Mouse (Mus musculus): ENCODE data around the gene Aff3. TPM values are rescaled to one million over a fixed set of nuclear protein-coding genes. Genes with fewer than 3 reads are reported as not detected.
A peak's percentile ranks its signal among the peaks of the same experiment; 100 is the strongest.

The Aff3 gene
- total RNA-seq, 2 experiments from 2014 or later, result 11.4 to 14.2 TPM

DNA sequence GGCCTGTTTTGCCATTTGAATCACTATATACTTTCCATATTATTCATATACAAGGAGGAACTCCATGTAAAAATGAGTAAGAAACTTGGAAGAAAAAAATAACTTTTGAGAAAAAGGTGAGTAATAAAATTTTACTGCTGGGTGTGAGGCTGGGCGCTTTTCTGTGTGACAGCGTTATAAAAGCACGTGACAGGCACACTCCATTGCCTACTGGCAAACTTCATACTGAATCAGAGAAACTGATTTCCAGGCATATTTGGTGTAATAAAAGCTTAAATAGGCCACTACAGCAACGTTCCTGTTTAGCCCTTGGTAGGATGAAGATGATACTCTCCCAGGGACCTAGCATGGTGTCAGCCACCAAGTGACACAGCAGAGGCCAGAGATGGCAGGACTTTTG is 310.2 kb downstream of the Aff3 start:
- no peak for DNase-seq (ENCODE audit: low spot score in 2 of 2)

DNA sequence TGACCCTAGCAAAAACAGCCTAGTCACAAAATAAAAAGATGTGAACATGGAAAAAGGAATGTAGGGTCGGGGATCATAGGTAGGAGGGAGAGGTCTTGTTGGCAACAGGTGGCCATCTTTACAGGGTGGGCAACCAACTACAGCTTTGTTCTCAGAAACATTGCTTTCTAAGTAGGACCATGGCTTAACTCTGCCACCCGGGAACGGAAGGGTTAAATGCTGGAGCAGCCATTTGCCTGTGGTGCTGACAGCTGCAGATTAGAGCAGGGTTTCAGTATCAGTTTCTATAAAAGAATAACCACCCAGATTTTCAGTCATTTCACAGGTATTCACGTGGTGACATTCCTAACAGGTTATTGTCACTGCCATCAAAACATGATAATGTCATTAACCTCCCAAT is 317.4 kb downstream of the Aff3 start:
- no peak for DNase-seq (ENCODE audit: low spot score in 2 of 2)

DNA sequence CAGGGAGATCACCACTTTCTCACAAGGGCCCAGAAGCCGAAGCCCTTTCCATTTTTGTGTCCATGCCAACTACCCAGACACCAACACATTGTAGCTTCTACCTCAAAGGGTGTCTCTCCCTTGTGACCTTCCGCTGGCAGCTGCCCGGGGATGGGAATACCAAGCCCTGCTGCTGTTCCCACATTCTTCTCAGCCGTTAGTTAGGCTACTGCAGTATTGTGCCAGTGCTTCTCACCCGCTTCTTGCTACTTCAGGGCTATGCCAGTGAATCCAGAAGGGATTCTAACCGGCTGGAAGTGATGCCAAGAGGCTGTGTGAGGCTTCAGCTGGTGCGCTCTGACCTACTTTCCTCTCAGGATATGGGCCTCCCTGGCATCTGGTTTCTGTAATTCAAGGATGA is 330.5 kb downstream of the Aff3 start:
- peak in 1 of 2 experiments; percentile 19 for DNase-seq (ENCODE audit: low spot score in 2 of 2)

DNA sequence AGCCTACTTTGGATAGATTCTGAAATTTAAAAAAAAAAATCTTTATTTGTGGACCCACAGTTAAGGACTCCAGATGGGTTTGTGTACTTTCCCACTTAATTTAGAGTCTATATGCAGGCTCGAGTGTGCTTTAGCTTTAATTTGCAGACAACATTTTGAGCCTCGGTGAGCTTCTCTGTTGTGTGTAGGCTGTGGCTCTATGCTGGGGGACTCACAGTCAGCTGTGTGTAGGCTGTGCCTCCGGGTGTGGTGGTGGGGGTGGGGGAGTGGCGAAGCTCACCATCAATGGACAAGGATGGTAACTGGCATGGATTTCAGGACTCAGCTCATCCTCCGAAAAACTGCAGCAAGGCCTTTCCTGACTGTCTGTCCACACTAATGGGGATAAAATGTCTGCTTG is 331.8 kb downstream of the Aff3 start:
- no peak for DNase-seq (ENCODE audit: low spot score in 2 of 2)

DNA sequence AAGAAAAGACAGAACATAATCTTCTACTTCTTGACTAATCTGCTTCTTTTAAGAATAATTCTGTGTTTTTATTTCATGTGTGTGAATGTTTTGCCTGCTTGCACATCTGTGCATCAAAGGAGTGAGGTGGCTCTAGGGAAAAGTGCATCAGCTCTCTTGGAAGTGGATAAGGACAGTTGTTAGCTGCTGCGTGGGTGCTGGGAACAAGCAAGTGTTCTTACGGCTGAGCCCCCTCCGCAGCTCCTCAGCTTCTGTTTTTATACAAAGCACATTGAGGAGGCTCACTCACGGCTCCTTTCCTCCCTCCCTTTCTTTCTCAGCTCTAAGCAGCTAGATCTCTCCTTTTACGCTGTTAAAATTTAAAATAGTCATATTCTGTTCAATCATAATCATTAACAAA is 340.5 kb downstream of the Aff3 start:
- no peak for DNase-seq (ENCODE audit: low spot score in 2 of 2)

DNA sequence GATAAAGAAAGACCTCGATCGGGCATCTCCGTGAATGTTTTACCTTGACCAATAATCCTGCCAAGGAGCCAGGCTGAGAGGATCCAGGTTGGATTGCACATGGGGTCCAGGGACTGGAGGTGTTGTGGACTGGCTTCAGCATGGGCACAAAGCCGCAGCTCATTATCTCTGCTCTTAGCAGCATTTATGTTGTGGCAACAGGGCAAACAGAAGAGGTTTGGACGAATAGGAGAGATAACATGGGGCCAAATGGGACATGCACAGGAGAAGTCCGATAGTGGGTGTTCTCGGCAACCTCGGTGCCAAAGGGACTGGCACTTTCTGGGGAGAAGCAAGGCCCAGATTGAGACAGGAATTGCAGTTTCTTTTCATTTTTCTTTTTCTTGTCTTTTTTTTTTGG is 342.9 kb downstream of the Aff3 start:
- no peak for DNase-seq (ENCODE audit: low spot score in 2 of 2)

DNA sequence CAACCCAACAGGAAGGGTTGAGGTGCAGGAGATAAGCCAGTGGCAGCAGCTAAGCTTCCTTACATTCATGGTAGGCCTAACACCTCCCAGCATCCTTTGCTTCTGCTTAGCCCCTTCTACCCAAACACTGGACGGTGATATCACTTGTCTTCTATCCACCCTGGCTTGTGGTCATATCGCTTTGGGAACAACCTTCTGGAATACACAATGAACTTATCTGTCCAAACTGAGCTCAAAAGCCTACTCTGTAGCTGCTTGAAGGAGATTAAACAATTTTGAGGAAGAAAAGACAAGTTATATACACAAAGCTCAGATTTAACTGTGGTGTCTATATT is 343.8 kb downstream of the Aff3 start:
- DNase-seq (ENCODE audit: low spot score in 2 of 2), result no peak

DNA sequence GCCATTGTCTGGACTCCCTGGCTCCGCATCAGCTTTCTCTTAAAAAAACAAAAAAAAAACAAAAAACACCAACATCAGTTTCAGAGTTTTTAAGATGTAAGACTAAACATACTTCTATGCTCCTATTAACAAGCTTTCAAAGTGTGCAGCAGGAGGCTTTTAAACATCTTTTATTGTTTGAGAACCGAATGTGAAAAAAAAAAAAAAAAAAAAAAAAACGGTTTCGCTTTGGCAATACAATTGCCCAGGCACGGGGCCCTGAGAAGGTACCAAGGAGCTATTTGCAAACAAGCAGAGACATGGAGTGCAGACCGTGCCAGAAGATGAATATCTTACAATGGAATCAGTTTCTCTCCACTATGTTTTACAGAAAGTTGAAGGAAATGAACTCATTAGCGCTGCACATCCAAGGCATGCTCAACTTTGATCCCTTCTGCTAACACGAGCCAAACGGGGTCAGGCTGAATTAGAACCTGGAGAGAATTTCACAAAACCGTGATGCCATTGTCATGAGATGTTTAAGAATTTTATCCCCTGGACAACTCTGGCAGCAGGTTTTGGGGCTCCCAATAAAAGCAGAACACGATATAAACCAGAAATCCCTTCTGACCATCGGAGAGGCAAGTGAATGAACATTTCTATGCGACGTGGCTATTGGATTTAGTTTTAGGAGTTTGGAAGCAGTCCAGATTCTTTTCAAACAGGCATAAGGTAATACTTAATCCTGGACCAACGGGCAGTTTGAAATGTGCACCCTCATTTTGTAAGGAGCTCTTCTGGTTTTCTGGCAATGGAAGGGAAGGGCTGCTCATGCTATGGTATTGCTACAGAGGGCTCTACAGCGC is 344.4 kb downstream of the Aff3 start:
- no peak for DNase-seq (ENCODE audit: low spot score in 2 of 2)

DNA sequence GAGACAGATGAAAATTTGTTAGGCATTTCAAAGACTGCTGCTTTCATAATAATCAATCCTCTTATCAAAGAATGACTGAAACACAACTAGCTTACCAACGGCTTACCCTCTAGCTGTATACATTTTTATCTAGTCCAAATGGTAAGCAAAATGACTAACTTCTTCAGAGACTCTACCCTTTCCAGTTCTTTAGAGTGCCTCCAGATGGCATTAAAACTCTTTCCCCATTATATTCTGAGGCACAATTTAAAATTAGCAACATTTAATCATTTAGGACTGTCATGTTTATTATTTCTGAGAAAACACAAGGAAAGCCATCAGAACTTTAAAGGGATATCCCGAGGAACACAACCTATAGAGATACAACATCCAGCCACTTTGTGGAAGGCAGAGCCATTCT is 346.1 kb downstream of the Aff3 start:
- DNase-seq (ENCODE audit: low spot score in 2 of 2), result no peak

DNA sequence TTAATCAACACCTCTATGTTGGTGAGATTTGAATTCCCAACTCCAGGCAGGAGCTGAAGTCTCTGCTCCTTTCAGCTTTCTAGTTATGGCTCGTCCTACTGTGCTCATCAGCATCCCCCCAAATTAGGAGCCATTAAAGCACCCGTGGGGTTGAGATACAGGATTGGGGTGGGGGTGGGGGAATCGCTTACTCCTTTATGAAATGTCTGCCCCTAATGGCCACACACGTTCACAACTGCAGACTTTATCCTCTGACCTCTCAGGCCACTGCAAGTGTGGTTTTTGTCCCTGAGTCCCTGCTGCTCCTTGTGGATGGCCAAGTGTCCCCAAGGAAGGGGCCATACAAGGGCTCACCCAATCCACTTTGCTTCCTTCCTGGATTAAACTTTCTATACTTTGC is 348.8 kb downstream of the Aff3 start:
- no peak for DNase-seq (ENCODE audit: low spot score in 2 of 2)

DNA sequence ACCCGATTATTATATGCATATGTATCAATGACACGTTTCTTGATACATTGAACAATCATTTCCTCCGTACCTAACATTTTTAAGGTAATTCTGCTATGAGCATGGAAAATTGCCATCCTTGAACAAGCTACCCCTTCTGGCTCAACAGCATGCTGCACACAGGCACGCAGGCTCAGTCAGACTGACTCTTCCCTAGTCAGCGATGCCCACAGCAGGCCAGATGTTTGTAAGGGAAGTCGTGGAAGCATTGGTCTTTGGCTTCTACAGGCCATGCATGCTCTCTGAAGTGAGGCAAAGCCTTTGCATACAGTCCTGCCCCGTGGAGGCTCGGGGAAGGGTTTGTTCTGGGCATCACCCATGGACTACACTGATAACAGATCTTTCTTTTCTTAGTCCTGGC is 354.3 kb downstream of the Aff3 start:
- DNase-seq (ENCODE audit: low spot score in 2 of 2), result no peak

DNA sequence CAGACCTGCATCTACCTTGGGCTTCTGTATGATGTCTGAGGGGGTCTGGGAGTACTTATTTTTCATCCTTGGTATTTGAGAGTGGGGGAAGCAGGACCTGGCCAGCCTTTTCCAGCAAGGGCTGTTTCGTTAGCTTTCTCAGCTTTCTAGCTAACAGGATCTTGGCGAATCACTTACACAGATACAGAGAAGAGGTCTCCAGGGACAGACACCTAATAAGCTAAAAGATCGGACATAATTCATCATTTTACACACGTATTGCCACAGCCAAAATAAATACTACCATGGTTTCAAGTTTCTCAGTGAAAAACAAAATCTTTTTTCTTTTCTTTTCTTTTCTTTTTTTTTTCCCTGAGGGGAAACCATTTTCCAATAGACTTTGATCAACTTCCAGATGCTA is 354.7 kb downstream of the Aff3 start:
- no peak for DNase-seq (ENCODE audit: low spot score in 2 of 2)

DNA sequence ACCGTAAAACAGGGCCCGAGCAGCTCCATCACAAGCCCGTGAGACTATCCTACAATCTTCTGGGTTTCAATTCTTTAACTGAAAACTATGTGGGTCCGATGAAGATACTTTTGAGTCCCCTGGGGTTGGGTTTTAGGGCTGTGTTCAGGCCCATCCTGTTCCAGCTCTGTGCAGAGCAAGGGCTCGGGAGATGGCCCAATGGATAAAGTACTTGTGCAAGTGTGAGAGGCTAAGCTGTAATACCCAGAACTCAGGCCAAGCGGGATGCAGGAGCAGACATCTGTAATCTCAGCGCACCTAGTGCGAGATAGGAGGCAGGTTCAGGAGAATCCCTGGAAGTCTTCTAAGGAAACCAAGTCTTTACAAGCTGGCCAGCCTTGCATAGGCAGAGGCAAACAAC is 355.4 kb downstream of the Aff3 start:
- DNase-seq (ENCODE audit: low spot score in 2 of 2), result no peak

DNA sequence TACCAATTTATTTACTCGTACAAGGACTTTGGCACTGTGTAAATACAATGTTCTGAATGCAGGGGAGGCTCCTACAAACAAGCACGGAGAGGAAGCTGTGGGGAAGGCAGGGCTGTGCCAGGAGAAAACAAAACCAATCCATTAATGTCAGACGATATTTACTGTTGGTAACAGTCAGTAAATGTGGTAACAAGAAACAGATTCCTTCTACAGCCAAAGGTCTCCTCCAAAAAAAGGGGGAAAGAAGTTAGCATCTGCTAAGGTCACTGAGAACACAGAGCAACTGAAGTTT is 356.1 kb downstream of the Aff3 start:
- DNase-seq (ENCODE audit: low spot score in 2 of 2), result no peak

DNA sequence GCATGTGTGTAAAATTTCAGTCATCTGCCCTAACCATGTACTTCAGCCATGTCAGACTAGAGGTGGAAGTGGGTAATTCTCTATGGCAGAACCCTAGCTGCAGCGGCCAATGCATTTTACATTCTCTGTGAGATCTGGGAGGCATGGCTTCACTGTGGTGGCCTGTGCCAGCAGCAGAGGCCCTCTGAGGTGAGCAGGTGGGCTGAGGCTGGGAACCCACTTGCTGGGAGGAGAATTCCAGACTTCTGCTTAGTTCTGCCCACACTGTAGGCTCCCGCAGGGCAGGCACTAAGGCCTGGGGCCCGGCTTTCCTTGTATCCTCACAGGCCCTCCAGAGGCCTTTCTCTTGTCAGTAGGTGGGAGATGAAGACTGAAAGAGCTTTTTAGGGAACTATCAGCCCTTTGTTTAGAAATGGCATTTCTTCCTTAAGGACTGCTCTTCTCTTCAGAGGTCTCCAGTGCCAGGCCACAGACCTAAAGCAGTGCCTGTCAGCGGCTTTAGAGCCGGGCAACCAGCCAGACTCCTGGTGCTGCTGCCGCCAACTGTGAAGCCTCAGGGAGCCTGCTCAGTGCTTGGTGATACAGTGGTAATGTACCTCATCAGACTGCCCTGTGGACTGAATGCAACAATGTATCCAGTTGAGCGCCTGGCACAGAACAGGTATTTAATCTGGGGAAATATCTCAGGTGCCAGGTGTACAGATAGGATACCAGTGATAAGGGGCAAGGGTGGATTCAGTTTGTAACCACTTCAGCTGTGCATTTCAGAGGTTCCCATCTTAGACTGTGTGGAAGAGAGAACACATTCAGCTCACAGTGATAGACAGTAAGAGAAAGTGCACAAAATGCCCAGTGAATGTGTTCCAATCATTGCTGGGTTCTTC is 356.7 kb downstream of the Aff3 start:
- DNase-seq (ENCODE audit: low spot score in 2 of 2), result peak; percentile 30 to 73

DNA sequence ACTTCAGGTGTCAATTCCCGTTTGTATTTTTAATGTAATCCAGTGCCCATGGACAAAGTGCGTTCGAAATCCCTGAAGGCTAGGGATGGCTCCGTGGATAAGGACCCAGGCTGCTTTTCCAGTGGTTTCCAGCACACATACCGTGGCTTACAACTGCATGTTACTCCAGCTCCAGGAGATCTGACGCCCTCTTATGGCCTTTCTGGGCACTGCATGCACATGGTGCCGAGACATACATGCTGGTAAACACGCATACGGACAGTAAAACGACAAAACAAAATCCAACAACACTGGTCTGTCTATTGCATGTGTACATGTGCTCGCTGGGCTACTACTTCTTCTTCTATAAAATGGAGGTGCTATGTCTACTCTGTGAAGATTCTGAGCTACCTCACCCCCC is 357.5 kb downstream of the Aff3 start:
- peak in 1 of 2 experiments; percentile 7 for DNase-seq (ENCODE audit: low spot score in 2 of 2)

DNA sequence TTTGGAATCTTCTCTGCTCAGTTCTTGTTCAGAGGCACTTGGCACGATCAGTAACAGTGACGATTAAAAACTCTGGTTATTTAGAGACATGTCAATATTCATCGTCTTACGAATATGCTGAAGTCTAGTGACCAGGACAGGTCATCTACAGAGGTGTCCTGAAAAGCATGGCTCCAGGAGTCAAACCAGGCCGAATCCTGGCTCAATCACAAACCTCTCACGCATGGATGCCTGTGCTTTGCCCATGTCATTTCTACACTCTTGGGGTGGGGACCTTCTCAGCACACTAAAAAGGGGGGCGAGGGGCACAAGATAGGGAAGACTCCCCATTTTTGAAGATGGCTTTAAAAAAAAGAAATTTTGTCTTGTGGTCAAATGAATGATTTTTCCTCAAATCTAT is 358.6 kb downstream of the Aff3 start:
- no peak for DNase-seq (ENCODE audit: low spot score in 2 of 2)

DNA sequence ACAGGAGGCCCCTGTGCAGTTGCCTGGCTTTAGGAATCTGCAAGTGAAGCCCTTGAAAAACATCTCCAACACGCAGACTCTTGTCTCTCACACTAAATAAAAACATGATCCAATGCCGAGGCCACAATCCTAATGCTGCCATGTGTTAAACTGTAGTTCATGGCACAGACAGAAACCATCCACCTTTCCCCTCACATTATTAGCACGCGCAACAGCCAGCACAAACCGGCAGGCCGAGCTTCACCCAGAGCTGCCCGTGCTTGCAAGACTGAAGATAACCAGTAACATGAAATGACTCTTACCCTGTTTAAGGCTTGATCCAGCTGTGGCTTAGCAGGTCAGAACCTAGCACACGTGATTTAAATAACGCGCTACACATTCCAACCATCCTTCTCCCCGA is 360.4 kb downstream of the Aff3 start:
- DNase-seq (ENCODE audit: low spot score in 2 of 2), result peak in 1 of 2 experiments; percentile 13

DNA sequence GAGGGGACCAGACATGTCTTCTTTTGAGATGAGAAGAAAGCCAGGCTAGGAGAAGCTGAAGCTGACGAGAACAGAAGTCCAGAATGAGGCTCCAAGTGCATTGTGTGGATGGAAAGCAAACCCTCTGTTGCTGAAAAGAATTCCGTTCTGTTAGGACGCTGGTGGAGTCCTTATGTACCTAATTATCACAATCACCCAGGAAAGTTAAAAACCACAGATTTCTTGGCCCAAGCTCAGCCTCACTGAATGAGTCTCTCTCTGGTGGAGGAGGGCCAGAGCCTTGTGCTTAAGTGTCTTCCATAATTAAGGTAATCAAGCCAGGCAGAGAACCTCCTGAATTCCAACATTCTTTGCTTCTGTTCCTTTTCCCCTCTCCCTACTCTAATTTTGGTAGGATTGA is 366.5 kb downstream of the Aff3 start:
- DNase-seq (ENCODE audit: low spot score in 2 of 2), result no peak

DNA sequence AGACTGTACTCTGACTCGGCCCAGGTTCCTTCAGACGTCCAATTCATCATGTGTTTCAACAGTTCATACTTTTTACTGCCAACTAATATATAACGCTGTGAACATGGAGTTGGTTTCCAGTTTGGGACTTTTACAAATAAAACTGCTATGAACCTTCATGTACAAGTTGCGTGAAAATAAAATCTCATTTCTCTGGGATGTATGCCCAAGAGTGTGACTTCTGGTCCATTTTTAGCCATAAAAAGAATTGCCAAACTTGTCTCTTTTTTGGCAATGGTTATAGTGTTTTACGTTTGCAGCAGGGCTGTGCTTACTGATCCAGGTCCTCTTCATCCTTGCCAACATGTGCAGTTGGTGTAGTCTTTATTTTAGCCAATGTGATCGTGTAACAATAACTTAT is 369.8 kb downstream of the Aff3 start:
- no peak for DNase-seq (ENCODE audit: low spot score in 2 of 2)

DNA sequence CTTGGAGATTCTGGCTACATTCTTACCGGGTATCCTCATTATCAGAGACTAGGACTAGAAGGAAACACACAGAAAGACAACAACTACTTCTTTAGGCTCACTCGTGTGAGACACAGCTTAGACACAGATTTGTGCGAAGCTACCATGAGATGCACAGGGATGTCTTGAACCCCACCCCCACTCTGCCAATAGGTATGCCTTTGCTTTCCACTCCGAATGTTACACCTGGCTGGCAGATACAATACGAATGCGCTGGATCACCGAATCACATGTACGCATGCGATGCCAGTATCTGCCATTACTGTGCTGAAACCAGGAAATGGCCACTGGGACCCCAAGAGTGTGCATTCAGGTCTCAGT is 370.4 kb downstream of the Aff3 start:
- no peak for DNase-seq (ENCODE audit: low spot score in 2 of 2)

DNA sequence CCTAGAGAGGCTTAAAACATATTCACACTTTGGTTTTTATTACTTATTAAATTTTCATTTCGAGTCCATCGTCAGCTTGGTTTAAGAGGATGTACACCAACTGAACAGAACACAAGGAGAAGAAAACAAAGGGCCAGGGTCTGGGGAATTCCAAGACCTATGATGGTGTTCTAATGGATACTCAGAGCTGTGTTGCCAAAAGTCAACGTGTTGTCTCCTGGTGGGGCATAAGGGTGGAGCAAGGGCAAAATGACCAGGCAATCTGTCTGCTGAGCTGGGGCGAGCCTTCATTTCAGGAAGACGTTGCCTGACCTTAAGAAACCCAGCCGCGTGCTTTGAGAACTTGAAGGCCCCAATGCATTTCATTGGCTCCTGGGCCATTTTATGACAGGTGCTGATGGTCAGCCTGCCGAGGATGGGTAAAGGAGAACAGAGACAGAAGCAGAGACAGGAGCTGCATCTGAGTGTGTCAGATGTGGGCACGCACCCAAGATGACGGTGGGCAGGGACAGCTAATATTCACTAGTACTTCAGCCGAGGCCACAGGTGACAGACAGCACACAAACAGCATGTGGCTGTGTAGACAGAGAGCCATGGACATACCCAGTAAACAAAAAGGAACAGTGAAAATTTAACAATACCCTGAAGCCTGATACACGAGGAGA is 371.0 kb downstream of the Aff3 start:
- no peak for DNase-seq (ENCODE audit: low spot score in 2 of 2)

Measured in gastrocnemius, postnatal 4 days (tissue).